ENCODE assay signal across 10 mouse cellular contexts in genomic region chr11:96294245-96295091, GRCm38 (mm10). TPM values are rescaled to one million over a fixed set of nuclear protein-coding genes. Genes with fewer than 3 reads are reported as not detected.
A peak's percentile ranks its signal among the peaks of the same experiment; 100 is the strongest.
DNase-seq lines count a peak whose midpoint lies in the region; ATAC-seq and TF ChIP-seq lines count a peak whose summit lies in the region.
"Had no signal": no experiment of that assay in that cellular context is flagged by ENCODE, and none has a peak within 500 bp of the region (broad histone marks: within the 10 kb centered on the region; RNA-seq: fewer than 3 reads in every experiment).

No protein-coding gene starts in this region.

- peak; percentile 45 to 87 for DNase-seq in heart, adult 18-20 months
- no peak for DNase-seq in heart, postnatal 25 days (ENCODE audit: low spot score)
- peak; percentile 82 for DNase-seq in MEL (ENCODE audit: low read depth, low spot score)
- peak; percentile 95 for DNase-seq in embryo, embryonic 10.5 days (ENCODE audit: low spot score)
- peak; percentile 70 for DNase-seq in left cerebral cortex, postnatal 4 days
- DNase-seq in naive thymus-derived CD4-positive, alpha-beta T cell, adult 2 months (ENCODE audit: low read depth), result peak; percentile 89
- DNase-seq in testis, postnatal 14 days (ENCODE audit: low spot score), result peak; percentile 52

- H3K27ac ChIP-seq in MEL (ENCODE audit: control insufficient read depth, low read depth, low read length), result no peak overlapping the region
- peak overlapping the region; percentile 100 for H3K27ac ChIP-seq in hindbrain, embryonic 13.5 days
- H3K27ac ChIP-seq: embryonic facial prominence, embryonic 12.5 days had no signal

- H3K27me3 ChIP-seq in MEL (ENCODE audit: control insufficient read depth in 1 of 2, insufficient read depth in 2 of 2, low read length in 2 of 2), result peaks cover 17 to 18% of the 10 kb centered on the region in 2 experiments
- peaks cover 93% of the 10 kb centered on the region for H3K27me3 ChIP-seq in hindbrain, embryonic 13.5 days

- 0 out of 4 replicates have a peak, but pooled peaks cover 0 to 4% of the 10 kb centered on the region in 2 experiments for H3K4me1 ChIP-seq in MEL (ENCODE audit: control insufficient read depth in 1 of 2, insufficient read depth in 2 of 2, low read length in 2 of 2)
- H3K4me1 ChIP-seq in hindbrain, embryonic 13.5 days (replicated peaks), result no peaks in the 10 kb centered on the region; the same call in 1 of the 2 replicates
- H3K4me1 ChIP-seq: embryonic facial prominence, embryonic 12.5 days had no signal

- H3K79me2 ChIP-seq in MEL (ENCODE audit: control insufficient read depth, insufficient read depth, low read length, poor library complexity), result no peaks in the 10 kb centered on the region

- 1% methylated on average over 32 of the region's 32 CpGs for WGBS in hindbrain, embryonic 13.5 days

- TF ChIP-seq POLR2A in MEL (IDR thresholded peaks at IDR 0.05; ENCODE audit: control insufficient read depth in 1 of 2, insufficient read depth in 1 of 2, low read depth in 1 of 2, low read length in 2 of 2, poor library complexity in 1 of 2), result no peak

- no peak; the same call in 1 of the 2 replicates for ATAC-seq in hindbrain, embryonic 13.5 days (ENCODE audit: low FRiP score)

- intact Hi-C loops in heart, postnatal 25 days (cut with DNase I), result loop anchor here (2.0 kb wide), 1 partner anchor 16 kb away; no protein-coding TSS in a partner anchor
- intact Hi-C loops in left cerebral cortex, postnatal 4 days (cut with DNase I), result no loop called here

- H3K9ac ChIP-seq in MEL (ENCODE audit: control insufficient read depth, low read depth, low read length, poor library complexity, severe bottlenecking), result peak overlapping the region; percentile 41
- peak overlapping the region; percentile 99 for H3K9ac ChIP-seq in hindbrain, embryonic 13.5 days
- H3K9ac ChIP-seq: embryonic facial prominence, embryonic 12.5 days had no signal

- H3K4me3 ChIP-seq in MEL (ENCODE audit: control insufficient read depth in 1 of 2, insufficient read depth in 1 of 2, low read depth in 2 of 2, low read length in 2 of 2), result peak overlapping the region; percentile 44 to 50
- peak overlapping the region; percentile 57 for H3K4me3 ChIP-seq in hindbrain, embryonic 13.5 days
- H3K4me3 ChIP-seq: embryonic facial prominence, embryonic 12.5 days; myocyte had no signal

- TF ChIP-seq RAD21 in MEL (IDR thresholded peaks at IDR 0.05; ENCODE audit: low read depth, low read length), result peak; percentile 37

- peak; percentile 50 to 80 (median 71) for TF ChIP-seq CTCF in MEL (IDR thresholded peaks at IDR 0.05 in 2 of 3, conservative IDR thresholded peaks at IDR 0.05 in 1 of 3; ENCODE audit: control insufficient read depth in 1 of 3, insufficient read depth in 1 of 3, low read depth in 2 of 3, low read length in 3 of 3, poor library complexity in 1 of 3, severe bottlenecking in 1 of 3)

- H3K4me2 ChIP-seq in hindbrain, embryonic 13.5 days, result peak overlapping the region; percentile 83
- H3K4me2 ChIP-seq: embryonic facial prominence, embryonic 12.5 days had no signal

- no peak for TF ChIP-seq EP300 in MEL (IDR thresholded peaks at IDR 0.05; ENCODE audit: low read depth in 1 of 2, low read length in 2 of 2)

- H3K36me3 ChIP-seq in MEL (ENCODE audit: control insufficient read depth in 1 of 2, insufficient read depth in 2 of 2, low read length in 2 of 2), result no peaks in the 10 kb centered on the region
- H3K36me3 ChIP-seq in hindbrain, embryonic 13.5 days, result no peaks in the 10 kb centered on the region
- H3K36me3 ChIP-seq: embryonic facial prominence, embryonic 12.5 days had no signal

- H3K9me3 ChIP-seq in MEL (replicated peaks; ENCODE audit: insufficient read depth, low read length), result no peaks in the 10 kb centered on the region
- no peaks in the 10 kb centered on the region for H3K9me3 ChIP-seq in hindbrain, embryonic 13.5 days
- H3K9me3 ChIP-seq: embryonic facial prominence, embryonic 12.5 days had no signal

TF ChIP-seq in MEL, 35 proteins besides CTCF, POLR2A, EP300 and RAD21:
- peak; percentile 47 for TF ChIP-seq SMC3 (IDR thresholded peaks at IDR 0.05; ENCODE audit: low read depth, low read length)
- TF ChIP-seq MXI1 (IDR thresholded peaks at IDR 0.05; ENCODE audit: low read depth, low read length), result no peak

RNA-seq across cellular contexts. Expression of gene Hoxb6, which starts 2.2 kb away (rescaled TPM):
- total RNA-seq in heart, adult 18-20 months (2021), result not detected
- total RNA-seq in heart, postnatal 25 days (2021), result not detected
- not detected in 2 replicates for total RNA-seq in MEL (2012; rRNA removed)
- polyA plus RNA-seq in MEL (2012; ENCODE audit: insufficient read depth in 1 of 2, insufficient read length in 2 of 2, low read depth in 1 of 2, low replicate concordance in 2 of 2, missing spikeins in 1 of 2), result not detected
- 81.9 and 132 TPM in 2 replicates for polyA plus RNA-seq in hindbrain, embryonic 13.5 days (2015; fragmentation: Nextera tagmentation; extraction: Ambion mirVana)
- total RNA-seq in left cerebral cortex, postnatal 4 days (2021), result not detected
- polyA plus RNA-seq: embryonic facial prominence, embryonic 12.5 days; myocyte had no signal

RNA-seq across cellular contexts. Expression of gene Hoxb7, which starts 8.0 kb away (rescaled TPM):
- not detected for total RNA-seq in heart, adult 18-20 months (2021)
- not detected for total RNA-seq in heart, postnatal 25 days (2021)
- not detected in 2 replicates for total RNA-seq in MEL (2012; rRNA removed)
- not detected for polyA plus RNA-seq in MEL (2012; ENCODE audit: insufficient read depth in 1 of 2, insufficient read length in 2 of 2, low read depth in 1 of 2, low replicate concordance in 2 of 2, missing spikeins in 1 of 2)
- 21.5 and 33.2 TPM in 2 replicates for polyA plus RNA-seq in hindbrain, embryonic 13.5 days (2015; fragmentation: Nextera tagmentation; extraction: Ambion mirVana)
- total RNA-seq in left cerebral cortex, postnatal 4 days (2021), result not detected
- polyA plus RNA-seq: embryonic facial prominence, embryonic 12.5 days had no signal

RNA-seq across cellular contexts. Expression of gene Hoxb5, which starts 8.7 kb away (rescaled TPM):
- under 1 TPM; 0.12 to 0.21 TPM for total RNA-seq in heart, adult 18-20 months (2021)
- total RNA-seq in heart, postnatal 25 days (2021), result under 1 TPM; 0.10 to 0.14 TPM
- total RNA-seq in MEL (2012; rRNA removed), result not detected in 2 replicates
- not detected for polyA plus RNA-seq in MEL (2012; ENCODE audit: insufficient read depth in 1 of 2, insufficient read length in 2 of 2, low read depth in 1 of 2, low replicate concordance in 2 of 2, missing spikeins in 1 of 2)
- 196 and 216 TPM in 2 replicates for polyA plus RNA-seq in hindbrain, embryonic 13.5 days (2015; fragmentation: Nextera tagmentation; extraction: Ambion mirVana)
- not detected for total RNA-seq in left cerebral cortex, postnatal 4 days (2021)
- polyA plus RNA-seq: myocyte had no signal

RNA-seq across cellular contexts. Expression of gene Hoxb8, which starts 12.8 kb away (rescaled TPM):
- total RNA-seq in heart, adult 18-20 months (2021), result not detected
- total RNA-seq in heart, postnatal 25 days (2021), result not detected
- not detected in 2 replicates for total RNA-seq in MEL (2012; rRNA removed)
- not detected for polyA plus RNA-seq in MEL (2012; ENCODE audit: insufficient read depth in 1 of 2, insufficient read length in 2 of 2, low read depth in 1 of 2, low replicate concordance in 2 of 2, missing spikeins in 1 of 2)
- polyA plus RNA-seq in hindbrain, embryonic 13.5 days (2015; fragmentation: Nextera tagmentation; extraction: Ambion mirVana), result 19.2 and 27.2 TPM in 2 replicates
- not detected for total RNA-seq in left cerebral cortex, postnatal 4 days (2021)
- polyA plus RNA-seq: embryonic facial prominence, embryonic 12.5 days had no signal

RNA-seq across cellular contexts. Expression of gene Hoxb9, which starts 23.2 kb away (rescaled TPM):
- total RNA-seq in heart, adult 18-20 months (2021), result not detected
- not detected for total RNA-seq in heart, postnatal 25 days (2021)
- not detected in 2 replicates for total RNA-seq in MEL (2012; rRNA removed)
- polyA plus RNA-seq in MEL (2012; ENCODE audit: insufficient read depth in 1 of 2, insufficient read length in 2 of 2, low read depth in 1 of 2, low replicate concordance in 2 of 2, missing spikeins in 1 of 2), result not detected
- polyA plus RNA-seq in hindbrain, embryonic 13.5 days (2015; fragmentation: Nextera tagmentation; extraction: Ambion mirVana), result 4.8 and 7.2 TPM in 2 replicates
- not detected for total RNA-seq in left cerebral cortex, postnatal 4 days (2021)
